In the genomic region with DNA sequence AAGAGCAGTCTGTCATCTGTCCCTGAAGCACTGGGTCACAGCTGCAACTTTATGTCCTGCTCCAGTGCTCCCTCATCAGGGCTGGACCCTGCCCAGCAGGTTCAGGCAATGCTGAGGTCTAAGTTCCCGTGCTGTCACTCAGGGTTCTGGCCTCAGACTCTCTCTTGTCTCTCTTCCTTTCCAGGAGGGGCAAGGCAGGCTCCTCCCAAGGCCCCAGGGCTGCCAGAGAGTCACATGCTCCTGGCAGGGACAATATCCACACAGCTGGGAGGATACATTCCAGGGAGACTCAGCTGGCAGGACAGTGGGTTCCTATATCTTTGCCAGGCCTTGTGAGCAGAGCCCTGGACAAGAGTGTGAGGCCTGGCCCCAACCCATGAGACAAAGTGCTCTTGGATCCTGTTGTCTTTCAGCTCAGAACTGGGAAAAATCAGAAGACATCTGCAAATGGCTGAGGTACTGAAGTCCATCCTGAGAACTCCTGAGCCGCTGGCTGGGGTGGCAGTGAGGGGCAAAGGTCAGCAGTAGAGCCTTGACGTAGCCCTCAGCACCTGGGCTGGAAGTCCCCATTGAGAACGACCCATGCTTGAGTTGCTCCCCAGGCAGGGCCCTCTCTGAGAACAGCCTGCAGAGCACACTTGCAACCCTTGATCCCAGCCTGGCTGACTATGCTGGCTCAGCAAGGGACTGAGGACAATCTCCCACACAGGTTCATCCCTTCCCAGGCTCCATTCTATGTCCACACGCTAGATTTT, we compare ENCODE assay signal across 9 mouse cellular contexts. TPM values are rescaled to one million over a fixed set of nuclear protein-coding genes. Genes with fewer than 3 reads are reported as not detected.
DNase-seq lines count a peak whose midpoint lies in the region; ATAC-seq and TF ChIP-seq lines count a peak whose summit lies in the region.
"Had no signal": no experiment of that assay in that cellular context is flagged by ENCODE, and none has a peak within 500 bp of the region (broad histone marks: within the 10 kb centered on the region; RNA-seq: fewer than 3 reads in every experiment).

No protein-coding gene starts in this region.

- no peak for TF ChIP-seq POLR2A in myocyte (IDR thresholded peaks at IDR 0.05; ENCODE audit: insufficient read length, low read depth)

- no peaks in the 10 kb centered on the region for H3K27me3 ChIP-seq in hindbrain, embryonic 15.5 days
- H3K27me3 ChIP-seq in hindbrain, embryonic 11.5 days (ENCODE audit: control insufficient read depth, insufficient read depth, low read length), result no peaks in the 10 kb centered on the region
- no peaks in the 10 kb centered on the region for H3K27me3 ChIP-seq in heart, postnatal 0 days (ENCODE audit: control insufficient read depth, insufficient read depth, low read length)
- no peaks in the 10 kb centered on the region for H3K27me3 ChIP-seq in myocyte (ENCODE audit: control insufficient read depth, insufficient read depth, insufficient read length)
- no peaks in the 10 kb centered on the region for H3K27me3 ChIP-seq in midbrain, embryonic 10.5 days (ENCODE audit: low read depth, poor library complexity, severe bottlenecking)
- H3K27me3 ChIP-seq: embryonic facial prominence, embryonic 15.5 days had no signal

- ATAC-seq in hindbrain, embryonic 15.5 days (ENCODE audit: low FRiP score, low read depth), result peak; percentile 35; the same call in 1 of the 2 replicates
- ATAC-seq in hindbrain, embryonic 11.5 days (ENCODE audit: low FRiP score), result no peak
- peak; percentile 92 for ATAC-seq in heart, postnatal 0 days (ENCODE audit: insufficient read depth, low read depth)

- H3K4me1 ChIP-seq in hindbrain, embryonic 15.5 days (replicated peaks), result 0 out of 2 replicates have a peak, but pooled peaks cover 6% of the 10 kb centered on the region
- H3K4me1 ChIP-seq in hindbrain, embryonic 11.5 days (replicated peaks; ENCODE audit: control insufficient read depth, insufficient read depth, low read length), result no peaks in the 10 kb centered on the region
- peaks cover 47% of the 10 kb centered on the region for H3K4me1 ChIP-seq in heart, postnatal 0 days (ENCODE audit: control insufficient read depth, insufficient read depth)
- no peaks in the 10 kb centered on the region for H3K4me1 ChIP-seq in midbrain, embryonic 10.5 days

- H3ac ChIP-seq in myocyte (ENCODE audit: control insufficient read depth, insufficient read length), result no peak overlapping the region

- no peak overlapping the region for H3K9ac ChIP-seq in hindbrain, embryonic 15.5 days
- H3K9ac ChIP-seq in hindbrain, embryonic 11.5 days (ENCODE audit: low read depth, low read length), result no peak overlapping the region
- H3K9ac ChIP-seq in heart, postnatal 0 days (replicated peaks; ENCODE audit: low read depth, low read length), result 0 out of 2 replicates have a peak overlapping the region, but pooled peaks have one; percentile 28
- H3K9ac ChIP-seq: embryonic facial prominence, embryonic 15.5 days had no signal

- H3K4me3 ChIP-seq in hindbrain, embryonic 15.5 days, result no peak overlapping the region
- no peak overlapping the region for H3K4me3 ChIP-seq in hindbrain, embryonic 11.5 days (ENCODE audit: low read depth, low read length)
- H3K4me3 ChIP-seq in heart, postnatal 0 days (ENCODE audit: low read depth, low read length), result no peak overlapping the region
- no peak overlapping the region for H3K4me3 ChIP-seq in myocyte
- no peak overlapping the region for H3K4me3 ChIP-seq in midbrain, embryonic 10.5 days
- H3K4me3 ChIP-seq: embryonic facial prominence, embryonic 15.5 days had no signal

- WGBS in hindbrain, embryonic 15.5 days, result 57% methylated on average over 5 of the region's 5 CpGs
- 67% methylated on average over 5 of the region's 5 CpGs for WGBS in hindbrain, embryonic 11.5 days
- WGBS in heart, postnatal 0 days, result 38% methylated on average over 5 of the region's 5 CpGs
- WGBS in midbrain, embryonic 10.5 days, result 65% methylated on average over 5 of the region's 5 CpGs

- no peaks in the 10 kb centered on the region for H3K36me3 ChIP-seq in hindbrain, embryonic 15.5 days
- H3K36me3 ChIP-seq in hindbrain, embryonic 11.5 days (ENCODE audit: control insufficient read depth, insufficient read depth, low read length), result no peaks in the 10 kb centered on the region
- H3K36me3 ChIP-seq in heart, postnatal 0 days (replicated peaks; ENCODE audit: control insufficient read depth, insufficient read depth, low read length), result peaks cover 33% of the 10 kb centered on the region
- no peaks in the 10 kb centered on the region for H3K36me3 ChIP-seq in myocyte (ENCODE audit: control insufficient read depth, insufficient read depth)
- H3K36me3 ChIP-seq in midbrain, embryonic 10.5 days, result peaks cover 11% of the 10 kb centered on the region; the same call in 1 of the 2 replicates

- no peak for DNase-seq in hindbrain, embryonic 11.5 days (ENCODE audit: low spot score)
- DNase-seq in cerebellum, postnatal 10 days, result peak; percentile 79 to 86
- DNase-seq in heart, postnatal 0 days (ENCODE audit: low spot score), result peak; percentile 91
- peak; percentile 88 for DNase-seq in layer of hippocampus, adult 9-11 months
- no peak for DNase-seq in neural tube, embryonic 10.5 days (ENCODE audit: extremely low spot score, low spot score)
- no peak for DNase-seq in midbrain, embryonic 10.5 days (ENCODE audit: low spot score)

- no peaks in the 10 kb centered on the region for H3K9me3 ChIP-seq in hindbrain, embryonic 15.5 days
- no peaks in the 10 kb centered on the region for H3K9me3 ChIP-seq in hindbrain, embryonic 11.5 days (ENCODE audit: control insufficient read depth, low read length)
- H3K9me3 ChIP-seq in heart, postnatal 0 days (replicated peaks; ENCODE audit: control insufficient read depth, low read length), result no peaks in the 10 kb centered on the region
- H3K9me3 ChIP-seq in midbrain, embryonic 10.5 days (replicated peaks), result no peaks in the 10 kb centered on the region
- H3K9me3 ChIP-seq: embryonic facial prominence, embryonic 15.5 days had no signal

- no peak overlapping the region for H3K27ac ChIP-seq in hindbrain, embryonic 15.5 days (replicated peaks)
- H3K27ac ChIP-seq in hindbrain, embryonic 11.5 days (ENCODE audit: low read depth, low read length), result no peak overlapping the region
- peak overlapping the region; percentile 93 for H3K27ac ChIP-seq in heart, postnatal 0 days (ENCODE audit: low read depth)
- H3K27ac ChIP-seq in midbrain, embryonic 10.5 days (replicated peaks), result no peak overlapping the region
- H3K27ac ChIP-seq: embryonic facial prominence, embryonic 15.5 days had no signal

- H3K4me2 ChIP-seq in hindbrain, embryonic 15.5 days, result no peak overlapping the region
- H3K4me2 ChIP-seq in hindbrain, embryonic 11.5 days (replicated peaks; ENCODE audit: low read depth, low read length), result no peak overlapping the region
- H3K4me2 ChIP-seq in heart, postnatal 0 days (ENCODE audit: low read depth, low read length), result no peak overlapping the region
- no peak overlapping the region for H3K4me2 ChIP-seq in myocyte (ENCODE audit: low read depth)
- H3K4me2 ChIP-seq: embryonic facial prominence, embryonic 15.5 days had no signal

- peak; percentile 93 for TF ChIP-seq EP300 in heart, postnatal 0 days (IDR thresholded peaks at IDR 0.05; ENCODE audit: low read depth)

- peaks cover 3% of the 10 kb centered on the region for H3K79me2 ChIP-seq in myocyte (ENCODE audit: control insufficient read depth, insufficient read depth)

- TF ChIP-seq CTCF in heart, postnatal 0 days (IDR thresholded peaks at IDR 0.05; ENCODE audit: low read depth), result peak; percentile 42

TF ChIP-seq in myocyte, 11 proteins besides CTCF, POLR2A, EP300 and RAD21:
- TF ChIP-seq REST (IDR thresholded peaks at IDR 0.05; ENCODE audit: insufficient read depth, insufficient read length) (no peak), USF1 (IDR thresholded peaks at IDR 0.05; ENCODE audit: low read depth) (peak; percentile 29)

RNA-seq across cellular contexts. Expression of a gene that starts 10.2 kb away (rescaled TPM):
- polyA plus RNA-seq in hindbrain, embryonic 15.5 days (2015; fragmentation: Nextera tagmentation; extraction: Ambion mirVana), result 0.76 and 0.88 TPM in 2 replicates
- polyA plus RNA-seq in hindbrain, embryonic 11.5 days (2014; fragmentation: Nextera tagmentation; extraction: Ambion mirVana), result 1.6 and 1.9 TPM in 2 replicates
- total RNA-seq in heart, postnatal 0 days (2014; rRNA removed; ENCODE audit: low replicate concordance), result 6.3 and 17.5 TPM in 2 replicates
- polyA plus RNA-seq in heart, postnatal 0 days (2015; fragmentation: Nextera tagmentation; extraction: Ambion mirVana), result 6.6 and 8.6 TPM in 2 replicates
- polyA plus RNA-seq in myocyte (2012; fragmentation: generic; extraction: Trizol), result 3.0 TPM
- 2.3 and 2.6 TPM in 2 replicates for polyA plus RNA-seq in midbrain, embryonic 10.5 days (2016; fragmentation: Nextera tagmentation; extraction: Ambion mirVana)

RNA-seq across cellular contexts. Expression of a gene that starts 34.6 kb away (rescaled TPM):
- polyA plus RNA-seq in hindbrain, embryonic 15.5 days (2015; fragmentation: Nextera tagmentation; extraction: Ambion mirVana), result 30.8 and 31.1 TPM in 2 replicates
- polyA plus RNA-seq in hindbrain, embryonic 11.5 days (2014; fragmentation: Nextera tagmentation; extraction: Ambion mirVana), result 14.7 and 18.5 TPM in 2 replicates
- total RNA-seq in heart, postnatal 0 days (2014; rRNA removed; ENCODE audit: low replicate concordance), result 15.9 and 17.5 TPM in 2 replicates
- 16.5 and 19.1 TPM in 2 replicates for polyA plus RNA-seq in heart, postnatal 0 days (2015; fragmentation: Nextera tagmentation; extraction: Ambion mirVana)
- polyA plus RNA-seq in myocyte (2012; fragmentation: generic; extraction: Trizol), result 5.1 TPM
- polyA plus RNA-seq in midbrain, embryonic 10.5 days (2016; fragmentation: Nextera tagmentation; extraction: Ambion mirVana), result 14.3 and 16.3 TPM in 2 replicates

RNA-seq across cellular contexts. Expression of a gene that starts 53.6 kb away (rescaled TPM):
- polyA plus RNA-seq in hindbrain, embryonic 15.5 days (2015; fragmentation: Nextera tagmentation; extraction: Ambion mirVana), result 73.4 and 75.1 TPM in 2 replicates
- 102 and 105 TPM in 2 replicates for polyA plus RNA-seq in hindbrain, embryonic 11.5 days (2014; fragmentation: Nextera tagmentation; extraction: Ambion mirVana)
- total RNA-seq in heart, postnatal 0 days (2014; rRNA removed; ENCODE audit: low replicate concordance), result 27.7 and 29.2 TPM in 2 replicates
- 26.3 TPM in 2 replicates for polyA plus RNA-seq in heart, postnatal 0 days (2015; fragmentation: Nextera tagmentation; extraction: Ambion mirVana)
- 10.0 TPM for polyA plus RNA-seq in myocyte (2012; fragmentation: generic; extraction: Trizol)
- polyA plus RNA-seq in midbrain, embryonic 10.5 days (2016; fragmentation: Nextera tagmentation; extraction: Ambion mirVana), result 95.8 and 96.1 TPM in 2 replicates

Comparison
In these comparisons a context has a peak if more than half of its experiments do, and no peak if none do; other contexts are left out.
1. DNase-seq: peak in cerebellum, postnatal 10 days (2 of 2), heart, postnatal 0 days (single experiment) and layer of hippocampus, adult 9-11 months (single experiment); none in hindbrain, embryonic 11.5 days (single experiment), neural tube, embryonic 10.5 days (single experiment) and midbrain, embryonic 10.5 days (single experiment).